Mouse (Mus musculus): ENCODE data around the gene Kank2. TPM values are rescaled to one million over a fixed set of nuclear protein-coding genes. Genes with fewer than 3 reads are reported as not detected.
"Not testable (repeated sequence)": the region's sequence is repeated elsewhere in the genome, so short reads cannot be mapped to it uniquely, and the experiment has no call there.

Gene Kank2
- polyA plus RNA-seq, 1 experiment from 2014 or later = 11.1 TPM

DNA sequence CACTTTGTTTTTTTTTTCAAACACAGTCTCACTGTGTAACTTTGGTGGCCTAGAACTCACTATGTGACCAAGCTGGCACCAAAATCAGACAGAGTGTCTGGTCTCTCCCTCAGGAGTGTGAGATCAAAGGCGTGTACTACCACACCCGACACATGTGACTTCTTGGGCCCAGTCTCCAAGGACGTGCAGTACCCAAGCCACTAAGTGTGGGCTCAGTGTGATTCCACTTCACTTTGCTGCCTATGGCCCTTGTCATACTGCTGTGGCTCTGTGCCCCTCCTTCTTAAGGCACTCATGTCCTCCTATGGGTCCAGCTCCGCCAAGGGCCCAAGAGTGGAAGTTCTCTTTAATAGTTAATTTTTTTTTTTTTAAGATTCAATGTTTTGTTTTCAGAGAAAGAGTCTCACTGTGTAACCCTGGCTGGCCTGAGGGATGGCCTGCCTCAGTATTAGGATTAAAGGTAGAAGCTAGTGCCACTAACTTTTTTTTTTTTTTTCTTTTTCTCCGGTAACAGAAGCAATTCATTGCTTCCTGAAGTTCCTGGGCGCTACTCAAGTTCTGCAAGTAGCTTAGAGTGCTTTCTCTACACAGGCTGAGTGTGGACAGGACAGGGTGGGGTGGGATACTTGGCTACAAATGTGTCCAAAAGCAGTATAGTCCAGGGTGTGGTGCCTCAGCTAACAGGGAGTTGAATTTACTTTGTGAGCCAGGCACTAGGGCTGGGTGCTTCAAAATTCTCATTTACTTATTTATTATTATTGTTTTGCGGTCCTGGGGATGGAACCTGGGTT is 13.8 kb downstream of the Kank2 start:
- peaks cover 89% of the 10 kb centered on the region for H3K36me3 ChIP-seq (ENCODE audit: control insufficient read depth, insufficient read depth, low read length)
- no peak overlapping the region for H3K4me3 ChIP-seq (ENCODE audit: control insufficient read depth in 1 of 2, insufficient read depth in 1 of 2, low read depth in 1 of 2, low read length in 2 of 2)
- H3K4me1 ChIP-seq (ENCODE audit: control insufficient read depth in 2 of 2, insufficient read depth in 2 of 2, low read length in 2 of 2) = peaks cover 17 to 35% of the 10 kb centered on the region in 2 experiments
- H3K27ac ChIP-seq (replicated peaks in 1 of 2; ENCODE audit: control insufficient read depth in 1 of 2, insufficient read depth in 1 of 2, low read depth in 2 of 2, low read length in 2 of 2) = no peak overlapping the region
- H3K27me3 ChIP-seq (ENCODE audit: control insufficient read depth, insufficient read depth, low read length) = no peaks in the 10 kb centered on the region
- H3K9ac ChIP-seq (ENCODE audit: low read length) = no peak overlapping the region
- WGBS = 84% methylated on average over 7 of the region's 7 CpGs
- no peak overlapping the region for H3K4me2 ChIP-seq (ENCODE audit: low read length)
- no peak for ATAC-seq (ENCODE audit: insufficient number of reproducible peaks, insufficient read depth, low FRiP score, low read depth)
- no peaks in the 10 kb centered on the region for H3K9me3 ChIP-seq (ENCODE audit: control insufficient read depth, low read length)

DNA sequence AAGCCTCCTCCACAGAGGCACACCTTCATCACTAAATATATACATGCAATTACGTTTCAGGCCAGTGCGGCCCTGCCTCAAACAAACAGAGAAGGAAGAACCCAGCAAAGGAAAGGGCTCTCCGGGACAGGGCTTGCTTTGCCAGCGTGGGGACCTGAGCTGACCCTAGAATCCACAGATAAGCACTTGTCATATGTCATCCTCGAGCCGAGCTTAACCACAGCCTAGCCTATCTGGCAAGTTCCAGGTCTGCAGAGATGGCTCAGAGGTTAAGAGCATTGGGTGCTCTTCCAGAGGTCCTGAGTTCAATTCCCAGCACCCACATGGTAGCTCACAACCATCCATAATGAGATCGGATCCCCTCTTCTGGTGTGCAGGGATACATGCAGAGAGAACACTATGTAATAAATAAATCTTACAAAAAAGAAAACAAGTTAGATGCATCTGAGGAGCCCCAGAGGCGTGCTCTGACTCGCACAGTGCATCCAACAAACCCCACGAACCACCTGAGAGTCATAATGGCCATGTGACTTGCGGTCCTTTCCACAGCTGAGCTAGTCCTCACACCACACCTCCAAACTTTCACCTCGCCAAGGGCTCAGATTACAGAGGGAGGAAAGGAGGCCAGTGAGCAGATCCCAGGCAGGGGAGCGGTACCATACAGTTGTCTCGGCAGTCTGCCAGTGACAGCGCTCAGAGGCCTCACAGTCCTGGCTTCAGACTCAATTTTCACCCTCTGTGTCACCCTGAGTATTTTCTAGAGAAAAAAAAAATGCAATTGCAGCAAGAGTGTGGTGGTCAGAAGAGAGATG is 16.7 kb downstream of the Kank2 start:
- Histone ChIP-seq H3K4me3 (ENCODE audit: control insufficient read depth in 1 of 2, insufficient read depth in 1 of 2, low read depth in 1 of 2, low read length in 2 of 2) (no peak overlapping the region), H3K9me3 (ENCODE audit: control insufficient read depth, low read length) (no peaks in the 10 kb centered on the region), H3K9ac (ENCODE audit: low read length) (no peak overlapping the region; the same call in 1 of the 2 replicates), H3K4me2 (ENCODE audit: low read length) (no peak overlapping the region), H3K27me3 (ENCODE audit: control insufficient read depth, insufficient read depth, low read length) (no peaks in the 10 kb centered on the region), H3K4me1 (ENCODE audit: control insufficient read depth in 2 of 2, insufficient read depth in 2 of 2, low read length in 2 of 2) (peaks cover 10 to 15% of the 10 kb centered on the region in 2 experiments; a peak in 3 of 4 replicates), H3K27ac (replicated peaks in 1 of 2; ENCODE audit: control insufficient read depth in 1 of 2, insufficient read depth in 1 of 2, low read depth in 2 of 2, low read length in 2 of 2) (peak overlapping the region; percentile 57 to 90), H3K36me3 (ENCODE audit: control insufficient read depth, insufficient read depth, low read length) (peaks cover 89% of the 10 kb centered on the region)
- WGBS = 46% methylated on average over 15 of the region's 15 CpGs
- peak; percentile 72 for ATAC-seq (ENCODE audit: insufficient number of reproducible peaks, insufficient read depth, low FRiP score, low read depth)

DNA sequence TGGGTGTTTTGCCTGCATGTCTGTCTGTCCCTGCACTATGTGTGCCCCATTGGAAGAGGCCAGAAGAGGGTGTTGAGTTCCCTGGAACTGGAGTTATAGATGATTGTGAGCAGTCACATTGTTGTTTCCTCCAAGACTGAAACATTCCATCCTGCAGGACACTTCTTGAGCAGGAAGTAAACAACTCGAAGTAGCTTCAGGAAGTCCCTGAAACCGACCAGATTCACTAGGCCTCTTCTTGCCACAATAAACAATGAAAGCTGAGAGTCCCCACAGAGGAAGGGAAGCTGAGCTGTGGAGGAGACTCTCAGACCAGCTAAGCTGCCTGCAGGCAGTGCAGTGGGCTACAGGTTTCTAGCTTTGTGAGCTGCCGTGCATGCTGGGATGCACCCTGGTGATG is 20.8 kb downstream of the Kank2 start:
- H3K4me3 ChIP-seq (ENCODE audit: control insufficient read depth in 1 of 2, insufficient read depth in 1 of 2, low read depth in 1 of 2, low read length in 2 of 2) = no peak overlapping the region
- peaks cover 8 to 12% of the 10 kb centered on the region in 2 experiments; a peak in 3 of 4 replicates for H3K4me1 ChIP-seq (ENCODE audit: control insufficient read depth in 2 of 2, insufficient read depth in 2 of 2, low read length in 2 of 2)
- H3K9me3 ChIP-seq (ENCODE audit: control insufficient read depth, low read length) = no peaks in the 10 kb centered on the region
- no peak overlapping the region for H3K4me2 ChIP-seq (ENCODE audit: low read length)
- no peaks in the 10 kb centered on the region for H3K27me3 ChIP-seq (ENCODE audit: control insufficient read depth, insufficient read depth, low read length)
- 84% methylated on average over 3 of the region's 3 CpGs for WGBS
- no peak overlapping the region for H3K9ac ChIP-seq (ENCODE audit: low read length)
- peaks cover 88% of the 10 kb centered on the region for H3K36me3 ChIP-seq (ENCODE audit: control insufficient read depth, insufficient read depth, low read length)
- ATAC-seq (ENCODE audit: insufficient number of reproducible peaks, insufficient read depth, low FRiP score, low read depth) = no peak
- H3K27ac ChIP-seq (replicated peaks in 1 of 2; ENCODE audit: control insufficient read depth in 1 of 2, insufficient read depth in 1 of 2, low read depth in 2 of 2, low read length in 2 of 2) = no peak overlapping the region

DNA sequence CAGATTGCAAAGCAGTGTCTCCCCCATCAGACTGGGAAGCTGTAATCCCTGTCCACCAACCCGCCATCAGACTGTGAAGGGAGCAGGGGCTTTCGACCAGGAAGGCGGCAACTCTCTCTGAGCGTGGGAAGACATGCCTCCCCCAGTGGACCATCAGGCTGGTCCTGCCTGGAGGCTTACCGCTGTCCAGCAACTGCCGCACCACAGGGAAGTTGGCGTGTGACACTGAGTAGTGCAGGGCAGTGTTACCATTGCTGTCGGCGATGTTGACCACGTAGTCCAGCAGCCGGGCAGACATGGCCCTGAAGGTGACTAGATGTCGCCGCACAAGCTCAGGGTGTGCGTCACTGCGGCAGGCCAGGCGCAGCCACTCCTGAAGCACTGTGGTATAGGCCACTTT is 24.2 kb downstream of the Kank2 start:
- no peak overlapping the region for H3K4me2 ChIP-seq (ENCODE audit: low read length)
- no peaks in the 10 kb centered on the region for H3K9me3 ChIP-seq (ENCODE audit: control insufficient read depth, low read length)
- WGBS = 89% methylated on average over 16 of the region's 16 CpGs
- H3K4me1 ChIP-seq (ENCODE audit: control insufficient read depth in 2 of 2, insufficient read depth in 2 of 2, low read length in 2 of 2) = peaks cover 5 to 7% of the 10 kb centered on the region in 2 experiments
- H3K27ac ChIP-seq (replicated peaks in 1 of 2; ENCODE audit: control insufficient read depth in 1 of 2, insufficient read depth in 1 of 2, low read depth in 2 of 2, low read length in 2 of 2) = no peak overlapping the region
- no peak overlapping the region for H3K9ac ChIP-seq (ENCODE audit: low read length)
- H3K27me3 ChIP-seq (ENCODE audit: control insufficient read depth, insufficient read depth, low read length) = no peaks in the 10 kb centered on the region
- no peak overlapping the region for H3K4me3 ChIP-seq (ENCODE audit: control insufficient read depth in 1 of 2, insufficient read depth in 1 of 2, low read depth in 1 of 2, low read length in 2 of 2)
- H3K36me3 ChIP-seq (ENCODE audit: control insufficient read depth, insufficient read depth, low read length) = peaks cover 93% of the 10 kb centered on the region
- no peak for ATAC-seq (ENCODE audit: insufficient number of reproducible peaks, insufficient read depth, low FRiP score, low read depth)

DNA sequence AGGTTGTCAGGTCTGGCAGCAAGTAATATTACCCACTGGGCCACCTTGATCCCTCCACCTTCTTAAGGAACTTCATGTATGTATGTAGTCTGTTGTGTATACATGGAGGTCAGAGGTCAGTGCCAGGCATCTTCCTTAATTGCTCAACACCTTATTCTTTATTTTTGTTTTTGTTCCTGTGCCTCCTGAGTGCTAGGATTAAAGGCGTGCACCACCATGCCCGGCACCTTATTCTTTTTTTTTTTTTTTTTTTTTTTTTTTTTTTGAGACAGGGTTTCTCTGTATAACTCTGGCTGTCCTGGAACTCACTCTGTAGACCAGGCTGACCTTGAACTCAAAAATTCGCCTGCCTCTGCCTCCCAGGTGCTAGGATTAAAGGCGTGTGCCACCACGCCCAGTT is 25.1 kb downstream of the Kank2 start:
- not testable (repeated sequence) for H3K9me3 ChIP-seq (ENCODE audit: control insufficient read depth, low read length); H3K9ac ChIP-seq (ENCODE audit: low read length); H3K27me3 ChIP-seq (ENCODE audit: control insufficient read depth, insufficient read depth, low read length); ATAC-seq (ENCODE audit: insufficient number of reproducible peaks, insufficient read depth, low FRiP score, low read depth); H3K4me2 ChIP-seq (ENCODE audit: low read length); H3K27ac ChIP-seq (replicated peaks in 1 of 2; ENCODE audit: control insufficient read depth in 1 of 2, insufficient read depth in 1 of 2, low read depth in 2 of 2, low read length in 2 of 2); H3K4me3 ChIP-seq (ENCODE audit: control insufficient read depth in 1 of 2, insufficient read depth in 1 of 2, low read depth in 1 of 2, low read length in 2 of 2)
- H3K4me1 ChIP-seq (ENCODE audit: control insufficient read depth in 2 of 2, insufficient read depth in 2 of 2, low read length in 2 of 2) = peaks cover 15 to 16% of the 10 kb centered on the region in 2 experiments
- 84% methylated on average over 5 of the region's 5 CpGs for WGBS
- peaks cover 93% of the 10 kb centered on the region for H3K36me3 ChIP-seq (ENCODE audit: control insufficient read depth, insufficient read depth, low read length)

DNA sequence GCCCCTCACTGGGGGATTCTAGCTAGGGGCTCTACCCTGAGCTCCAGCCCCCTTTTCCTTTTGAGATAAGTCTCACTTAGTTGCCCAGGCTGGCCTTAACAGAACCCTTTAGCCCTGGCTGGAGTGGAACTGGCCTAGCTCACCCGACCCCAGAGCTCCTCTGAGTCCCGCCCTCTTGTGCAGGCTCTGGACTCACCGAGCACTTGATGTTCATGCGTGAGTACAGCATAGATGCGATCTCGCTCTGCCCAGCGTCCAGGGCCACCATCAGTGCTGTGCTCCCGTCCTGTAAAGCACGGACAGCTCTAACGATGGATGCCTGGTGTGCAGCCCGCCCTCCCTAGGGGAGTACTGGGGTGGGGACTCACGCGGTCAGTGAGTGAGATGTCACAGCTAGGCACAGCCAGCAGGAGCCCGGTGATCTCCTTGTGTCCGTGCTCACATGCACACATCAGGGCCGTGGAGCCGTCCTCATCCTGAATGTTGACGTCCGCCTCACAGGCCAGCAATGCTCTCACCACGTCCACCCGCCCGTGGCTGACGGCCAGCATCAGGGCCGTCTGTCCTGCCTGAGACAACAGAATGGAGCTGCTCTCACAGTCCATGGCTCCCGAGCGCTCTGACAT is 28.9 kb downstream of the Kank2 start:
- Histone ChIP-seq H3K4me2 (ENCODE audit: low read length) (no peak overlapping the region), H3K9ac (ENCODE audit: low read length) (peak overlapping the region; percentile 1; the same call in 1 of the 2 replicates), H3K27ac (replicated peaks in 1 of 2; ENCODE audit: control insufficient read depth in 1 of 2, insufficient read depth in 1 of 2, low read depth in 2 of 2, low read length in 2 of 2) (peak overlapping the region; percentile 82 to 90), H3K36me3 (ENCODE audit: control insufficient read depth, insufficient read depth, low read length) (peaks cover 85% of the 10 kb centered on the region), H3K4me1 (ENCODE audit: control insufficient read depth in 2 of 2, insufficient read depth in 2 of 2, low read length in 2 of 2) (peaks cover 17 to 25% of the 10 kb centered on the region in 2 experiments), H3K27me3 (ENCODE audit: control insufficient read depth, insufficient read depth, low read length) (no peaks in the 10 kb centered on the region), H3K4me3 (ENCODE audit: control insufficient read depth in 1 of 2, insufficient read depth in 1 of 2, low read depth in 1 of 2, low read length in 2 of 2) (no peak overlapping the region), H3K9me3 (ENCODE audit: control insufficient read depth, low read length) (no peaks in the 10 kb centered on the region)
- WGBS = 46% methylated on average over 26 of the region's 26 CpGs
- no peak for ATAC-seq (ENCODE audit: insufficient number of reproducible peaks, insufficient read depth, low FRiP score, low read depth)
